Mouse (Mus musculus) frontal cortex, adult (tissue): Measurements from ENCODE around the gene 1500011B03Rik.
A peak's percentile ranks its signal among the peaks of the same experiment; 100 is the strongest.

Experiments used
- ATAC-seq: cut with Nextera tagmentation; 2 replicates; pipeline ENCODE4 v1.9.2; 2017; ENCODE audit warnings: mild to moderate bottlenecking, moderate library complexity, mixed read lengths; ENCODE audit not compliant: low TSS enrichment

Gene 1500011B03Rik

GRCm38 (mm10) chr5:114809181-114809756, 14.0 kb downstream of the 1500011B03Rik start:
- no peak for ATAC-seq

DNA sequence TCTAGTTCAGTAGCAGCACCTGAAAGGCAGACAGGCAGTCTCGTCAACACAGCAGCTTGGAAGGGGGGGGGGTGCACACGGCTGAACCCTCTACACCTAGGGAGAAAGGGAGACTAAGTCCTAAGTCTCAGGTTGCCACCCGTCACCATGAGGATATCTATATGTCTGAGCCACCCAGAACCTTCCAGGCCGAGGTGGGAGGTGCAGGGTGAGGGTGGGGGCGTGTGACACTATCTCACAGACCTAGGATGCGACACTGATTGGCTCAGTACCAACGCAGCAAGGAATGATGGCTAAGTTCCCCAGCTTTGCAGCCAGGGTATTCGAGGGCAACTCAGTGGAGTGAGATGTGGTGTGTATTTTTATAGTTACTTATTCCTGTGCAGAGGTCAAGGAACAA, 14.9 kb downstream of the 1500011B03Rik start:
- ATAC-seq: no peak

DNA sequence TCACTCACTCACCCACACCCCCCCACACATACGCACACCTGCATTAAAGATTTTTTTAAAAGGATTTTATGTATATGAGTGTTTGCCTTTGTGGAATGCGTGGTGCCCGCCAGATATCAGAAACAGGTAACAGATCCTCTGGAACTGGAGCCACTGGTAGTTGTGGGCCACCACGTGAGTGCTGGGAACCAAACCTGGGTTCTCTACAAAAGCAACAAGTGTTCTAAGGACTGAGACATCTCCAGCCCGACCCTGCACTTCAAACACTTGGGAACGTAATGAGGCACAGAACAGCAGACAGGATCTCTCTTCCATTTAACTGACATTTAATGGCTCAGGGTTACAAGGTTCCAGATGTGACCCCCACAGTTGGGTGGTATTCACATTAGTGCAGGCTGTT, 15.4 kb downstream of the 1500011B03Rik start:
- ATAC-seq: no peak

DNA sequence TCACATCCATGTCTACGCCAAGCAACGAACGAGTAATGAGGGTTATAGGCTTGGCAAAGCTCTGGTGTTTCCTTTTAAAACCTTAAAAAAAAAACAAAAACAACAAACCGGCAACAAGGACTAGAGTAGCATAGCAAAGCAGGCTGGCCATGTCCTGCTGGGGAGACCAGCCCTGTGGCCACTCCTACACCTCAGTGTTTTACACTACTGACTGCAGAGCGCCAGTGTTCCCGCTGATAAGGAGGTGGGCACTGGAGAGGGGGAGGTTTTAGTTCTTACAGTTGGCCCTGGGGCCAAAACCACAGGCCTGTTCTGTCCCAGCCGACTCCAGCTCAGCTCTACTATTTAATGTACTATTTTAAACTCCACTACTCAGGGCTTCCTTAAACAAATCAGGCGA, 15.8 kb downstream of the 1500011B03Rik start:
- ATAC-seq: no peak

- no peak for ATAC-seq
These were observed 16.2 kb downstream of the 1500011B03Rik start for GRCm38 (mm10) chr5:114807063-114807462.

DNA sequence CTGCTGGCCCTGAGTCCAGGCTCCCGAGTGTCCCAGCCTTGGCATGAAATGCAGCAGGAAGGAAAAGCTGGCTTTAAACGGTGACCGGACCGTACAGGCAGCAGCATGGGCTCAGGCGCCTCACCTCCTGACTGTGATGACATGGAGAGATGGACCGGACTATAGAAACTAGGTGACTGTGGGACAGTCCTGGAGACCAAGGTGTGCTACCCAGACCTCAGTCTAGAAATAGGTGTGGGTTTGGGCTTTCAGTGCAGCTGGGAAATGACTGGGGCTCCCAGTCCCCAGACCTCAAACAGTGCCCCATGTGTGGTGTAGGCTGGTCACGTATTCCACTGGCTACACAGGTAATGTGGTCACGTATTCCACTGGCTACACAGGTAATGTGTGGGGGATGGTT, 16.6 kb downstream of the 1500011B03Rik start:
- no peak for ATAC-seq

DNA sequence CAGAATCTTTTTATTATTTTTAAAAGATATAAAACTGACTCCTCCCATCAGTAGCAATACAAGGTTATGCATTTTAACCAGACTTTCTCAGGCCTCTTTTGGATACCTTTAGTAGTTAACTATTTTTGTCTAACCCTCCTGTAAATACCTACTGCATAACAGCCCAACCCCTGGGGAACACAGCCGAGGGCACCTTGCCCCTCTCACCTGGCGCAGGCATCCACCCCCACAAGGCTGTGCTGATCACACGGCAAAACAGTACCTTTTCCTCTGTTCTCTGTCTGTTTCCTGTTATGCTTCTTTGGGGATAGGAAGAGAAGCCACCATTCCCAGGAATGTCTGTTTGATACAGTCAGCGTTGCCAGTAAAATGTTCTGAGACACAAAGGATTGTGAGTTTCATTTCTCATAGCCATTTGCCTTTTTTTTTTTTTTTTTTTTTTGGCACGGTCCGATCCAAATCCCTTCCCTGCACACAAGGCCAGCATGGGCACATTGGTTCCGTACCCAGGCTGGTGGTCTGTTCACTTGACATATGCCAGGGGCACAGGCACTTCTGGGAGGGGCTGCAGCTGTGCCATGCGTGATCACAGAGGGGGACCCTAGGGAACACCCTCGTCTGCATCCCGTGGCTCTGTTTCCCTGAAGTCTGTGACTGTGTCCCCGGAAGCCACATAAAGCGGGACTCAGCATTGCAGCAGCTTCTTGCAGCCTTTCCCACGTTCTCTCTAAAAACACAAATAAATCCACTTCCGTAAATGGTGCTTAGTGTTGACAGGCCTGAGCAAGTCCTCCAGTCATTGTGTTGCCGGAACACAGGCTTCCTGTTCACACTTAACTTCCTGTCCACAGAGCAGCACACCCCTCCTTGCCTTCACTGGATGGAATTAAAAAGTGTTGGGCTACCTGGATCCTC, 17.6 kb downstream of the 1500011B03Rik start:
- no peak for ATAC-seq

DNA sequence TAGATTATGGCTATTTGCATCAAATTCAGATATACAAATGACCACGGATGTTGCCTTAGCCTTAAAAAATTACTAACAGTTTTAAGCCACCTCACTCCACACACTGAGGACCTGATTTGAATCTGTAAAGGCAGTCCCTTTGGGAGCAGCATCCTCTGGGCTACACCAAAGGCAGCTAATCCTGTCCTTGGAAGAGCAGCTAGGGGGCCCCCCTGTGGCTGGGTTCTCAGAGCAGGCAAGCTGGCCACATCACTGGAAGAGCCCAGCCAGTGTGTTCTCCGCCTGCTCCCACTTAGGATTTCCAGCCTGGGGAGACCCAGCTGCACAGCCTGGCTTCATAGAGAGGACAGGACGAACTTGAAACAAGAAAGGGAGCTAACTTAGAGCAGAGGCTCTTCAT, 18.3 kb downstream of the 1500011B03Rik start:
- peak; percentile 88 for ATAC-seq

DNA sequence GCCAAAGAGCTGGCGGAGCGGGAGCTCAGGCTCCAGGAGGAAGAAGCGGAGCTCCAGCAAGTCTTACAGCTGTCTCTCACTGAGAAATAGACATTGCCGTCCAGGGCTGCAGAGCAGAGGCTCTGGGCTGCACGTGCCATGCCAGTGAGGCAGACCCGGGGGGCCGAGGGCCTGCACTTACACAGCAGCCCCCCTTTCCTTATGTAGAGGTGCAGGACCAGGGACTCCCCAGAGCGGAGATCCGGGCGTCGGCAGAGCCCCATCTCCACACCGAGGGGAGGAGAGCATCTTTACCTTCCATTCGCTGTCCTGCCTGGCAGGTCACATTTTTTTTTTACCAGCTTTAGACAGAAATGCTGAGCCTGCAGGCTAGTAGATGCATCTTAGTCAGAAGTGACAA, 18.9 kb downstream of the 1500011B03Rik start:
- ATAC-seq: no peak

DNA sequence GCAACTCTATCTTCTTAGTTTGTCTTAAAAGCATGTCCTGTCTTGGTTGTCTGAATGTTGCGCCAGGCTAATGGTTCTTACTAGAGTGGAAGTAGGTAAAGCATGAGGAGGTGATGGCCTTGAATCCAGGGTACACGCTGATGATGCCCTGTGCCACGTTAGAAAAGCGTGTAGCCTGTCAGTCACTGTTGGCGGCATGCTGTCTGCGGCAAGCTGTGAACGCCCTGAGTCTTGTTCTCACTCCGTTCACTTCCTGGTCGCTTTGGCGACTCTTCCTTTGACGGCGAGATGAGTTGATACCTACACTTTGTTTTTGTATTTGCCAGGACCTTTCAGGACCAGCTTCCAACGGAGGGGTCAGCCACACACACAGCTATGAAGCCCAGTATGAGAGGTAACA, 20.0 kb downstream of the 1500011B03Rik start:
- no peak for ATAC-seq

DNA sequence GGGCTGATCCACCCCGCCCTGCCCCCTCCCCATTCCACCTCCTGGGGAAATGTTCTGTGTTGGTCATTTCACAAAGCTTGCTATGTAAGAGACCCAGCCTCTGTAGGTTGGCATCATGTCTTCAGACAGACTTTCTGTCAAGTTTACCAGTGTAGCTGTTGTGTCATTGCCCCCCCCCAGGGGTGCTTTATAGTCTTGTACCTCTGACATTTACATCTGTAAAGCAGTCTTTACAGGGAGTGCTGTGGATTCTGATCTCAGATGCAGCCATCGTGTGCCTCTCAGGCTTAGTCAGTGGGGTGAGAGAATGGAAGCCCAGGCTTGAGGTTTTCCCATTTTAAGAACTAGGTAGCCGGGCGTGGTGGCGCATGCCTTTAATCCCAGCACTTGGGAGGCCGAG, 21.4 kb downstream of the 1500011B03Rik start:
- ATAC-seq: no peak

DNA sequence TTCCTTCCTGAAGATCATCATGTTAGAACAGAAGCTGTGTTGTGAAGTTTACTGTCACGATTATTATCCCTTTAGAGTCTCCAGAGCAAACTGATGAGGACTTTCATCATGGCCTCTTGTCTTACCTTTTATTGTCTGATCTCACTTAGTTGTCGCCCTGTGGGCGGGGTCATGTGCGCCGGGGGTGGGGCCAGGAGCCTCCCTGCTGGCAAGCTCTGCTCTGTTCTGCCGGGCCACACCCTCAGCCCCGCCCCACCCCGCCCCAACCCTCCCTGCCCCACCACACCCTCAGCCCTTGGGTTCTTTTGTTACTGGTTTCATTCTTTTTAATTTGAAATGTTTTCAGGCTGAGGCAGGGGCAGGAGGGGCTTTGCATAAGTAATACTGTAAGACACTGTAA, 22.2 kb downstream of the 1500011B03Rik start:
- ATAC-seq: no peak

DNA sequence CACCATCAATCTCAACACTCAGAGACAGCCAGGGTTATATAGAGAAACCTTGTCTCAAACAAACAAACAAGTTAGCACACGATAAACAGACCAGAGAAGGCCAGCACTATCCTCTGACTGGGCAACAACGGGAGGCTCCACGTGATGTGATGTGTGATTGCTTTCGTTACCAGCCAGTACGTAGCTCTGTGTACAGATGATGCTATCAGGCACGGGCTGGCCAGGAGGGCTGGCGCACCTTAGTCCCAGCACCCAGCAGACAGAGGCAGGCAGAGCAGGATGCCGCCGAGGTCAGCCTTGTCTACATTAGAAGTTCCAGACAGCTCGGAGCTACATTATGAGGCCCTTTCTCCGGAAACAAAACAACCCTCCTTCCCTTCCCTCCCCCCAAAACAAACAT, 23.4 kb downstream of the 1500011B03Rik start:
- no peak for ATAC-seq

DNA sequence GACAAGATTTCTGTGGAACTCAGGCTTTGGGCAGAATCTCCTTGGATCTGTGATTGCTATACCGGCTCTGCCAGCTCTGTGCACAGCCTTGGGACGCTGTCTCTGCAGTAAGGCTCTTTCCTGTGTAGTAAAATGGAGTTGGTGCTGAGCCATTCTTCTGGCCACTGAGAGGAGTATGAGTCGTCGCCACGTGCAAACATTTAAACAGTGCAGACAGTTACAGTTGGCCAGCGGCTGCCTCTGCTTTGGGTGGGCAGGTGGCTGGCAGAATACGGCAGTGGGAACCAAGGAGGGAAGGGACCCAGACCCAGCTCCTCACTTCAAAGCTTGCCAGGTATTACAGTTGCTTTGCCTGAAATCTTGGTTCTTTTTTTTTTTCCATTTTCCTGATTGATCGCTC, 26.0 kb downstream of the 1500011B03Rik start:
- 0 out of 2 replicates have a peak, but pooled peaks have one; percentile 11 for ATAC-seq

GRCm38 (mm10) chr5:114796299-114797012, 26.8 kb downstream of the 1500011B03Rik start:
- ATAC-seq: peak; percentile 21; the same call in 1 of the 2 replicates

DNA sequence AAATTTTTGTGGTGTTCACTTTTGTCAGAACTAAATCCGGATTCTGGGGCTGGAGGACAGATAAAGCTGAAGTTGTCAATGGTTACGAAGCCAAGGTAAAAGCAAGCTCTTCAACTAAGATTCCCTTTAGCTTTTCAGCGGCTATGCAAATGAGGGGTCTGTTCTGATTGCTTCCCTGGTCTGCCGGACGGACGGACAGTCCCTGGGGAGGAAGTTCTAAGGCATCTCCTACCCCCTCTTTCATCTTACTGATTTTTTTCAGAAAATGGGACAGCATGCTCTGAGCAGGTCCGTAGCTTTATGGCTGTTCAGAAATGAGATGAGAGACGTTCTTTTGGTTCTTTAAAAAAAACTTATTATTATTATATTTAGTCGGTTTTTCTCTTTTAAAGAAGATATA, 27.6 kb downstream of the 1500011B03Rik start:
- ATAC-seq: no peak

DNA sequence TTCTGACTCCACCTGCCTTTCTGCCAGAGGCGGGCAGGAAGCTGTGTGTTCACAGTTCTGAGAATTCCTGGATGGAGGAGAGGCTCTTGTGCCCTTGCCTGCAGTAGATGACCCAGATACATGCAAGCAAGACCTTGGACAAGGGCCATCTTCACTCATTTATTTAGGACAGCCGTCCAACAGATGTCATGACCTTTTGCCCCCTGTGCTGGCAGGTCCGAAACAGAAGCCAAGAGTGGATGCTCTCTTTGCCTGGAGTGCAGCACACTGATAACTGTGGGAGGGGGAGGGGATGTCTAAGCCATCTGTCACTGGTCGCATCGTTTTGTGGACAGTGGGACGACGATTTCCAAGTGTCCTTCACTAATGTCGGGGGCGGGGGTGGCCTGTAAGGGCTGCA, 28.0 kb downstream of the 1500011B03Rik start:
- no peak for ATAC-seq

- no peak for ATAC-seq
These were observed 28.7 kb downstream of the 1500011B03Rik start for GRCm38 (mm10) chr5:114794609-114795008.

DNA sequence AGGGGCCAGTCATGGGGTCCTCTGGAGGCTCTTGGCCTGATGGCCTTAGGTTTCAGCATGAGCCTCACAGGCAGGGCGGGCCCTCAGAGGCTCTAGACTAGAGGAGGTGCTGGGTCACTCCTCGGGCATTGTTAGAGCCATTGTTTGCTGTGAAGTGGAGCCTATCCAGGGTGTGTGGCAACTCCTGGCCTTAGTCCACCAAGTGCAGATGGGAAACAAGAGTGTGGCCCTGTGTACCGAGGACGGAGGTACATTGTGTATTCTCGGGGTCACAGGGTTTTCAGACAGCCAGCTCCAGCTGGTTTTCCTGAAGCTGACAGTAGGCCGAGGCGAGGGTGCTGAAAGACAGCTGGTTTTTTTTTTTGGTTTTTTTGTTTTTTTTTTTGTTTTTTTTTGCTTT, 30.0 kb downstream of the 1500011B03Rik start:
- ATAC-seq: peak; percentile 47; the same call in 1 of the 2 replicates

DNA sequence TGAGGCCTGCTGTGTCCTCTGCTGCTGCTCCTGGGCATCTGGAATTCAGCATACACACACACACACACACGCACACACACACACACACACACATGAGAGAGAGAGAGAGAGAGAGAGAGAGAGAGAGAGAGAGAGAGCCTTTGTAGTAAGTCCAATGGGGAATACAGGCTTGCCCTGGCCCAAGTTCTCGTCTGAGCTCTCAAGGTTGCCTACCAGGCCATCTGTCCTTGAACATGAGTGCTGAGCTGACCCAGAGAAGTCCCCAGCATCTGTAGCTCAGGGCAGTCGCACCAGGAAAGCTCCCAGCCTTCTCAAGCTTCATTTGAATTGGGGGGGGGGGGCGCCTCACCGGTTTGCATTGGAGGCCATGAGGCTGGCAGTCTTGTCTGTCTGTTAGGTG, 38.1 kb downstream of the 1500011B03Rik start:
- ATAC-seq: no peak

GRCm38 (mm10) chr5:114784622-114785165, 38.6 kb downstream of the 1500011B03Rik start:
- no peak for ATAC-seq
